Mouse (Mus musculus): ENCODE measurements at regions not wholly inside any gene's neighbourhood (a gene's known extent, or its start where the extent isn't known, plus 50 kb on each side); places are given as distances from the start of the nearest gene placed in this dataset.
A peak's percentile ranks its signal among the peaks of the same experiment; 100 is the strongest.

DNA sequence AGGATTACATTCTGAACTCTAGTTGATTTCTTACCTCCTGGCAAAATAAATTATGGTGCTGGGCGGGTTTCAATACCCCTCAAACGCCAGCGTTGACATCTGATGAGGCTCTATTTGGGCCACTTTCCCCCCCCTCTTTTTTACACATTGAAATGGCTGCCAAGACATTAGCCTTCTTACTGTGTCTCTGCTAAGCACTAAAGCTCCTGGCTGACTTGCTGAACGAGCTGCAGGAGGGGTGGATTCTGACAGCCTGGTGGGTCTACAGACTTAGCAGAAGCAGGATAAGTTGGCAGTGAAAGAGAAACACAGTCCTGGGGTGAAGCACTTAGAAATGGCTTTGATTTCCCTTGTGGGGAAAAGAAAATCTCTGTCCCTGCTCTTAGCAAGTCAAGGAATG is 172.9 kb downstream of the Dmrt2 start:
- H3K27me3 ChIP-seq (ENCODE audit: control insufficient read depth, insufficient read depth, low read length): no peaks in the 10 kb centered on the region
- no peak overlapping the region for H3K9ac ChIP-seq (replicated peaks; ENCODE audit: low read length)
- no peaks in the 10 kb centered on the region for H3K4me1 ChIP-seq (ENCODE audit: control insufficient read depth, insufficient read depth, low read length)
- WGBS: 57% methylated on average over 4 of the region's 4 CpGs
- no peak overlapping the region for H3K4me2 ChIP-seq (ENCODE audit: low read depth, low read length)
- H3K36me3 ChIP-seq (replicated peaks; ENCODE audit: control insufficient read depth, insufficient read depth, low read depth, low read length): no peaks in the 10 kb centered on the region
- no peak for DNase-seq (ENCODE audit: low spot score)
- ATAC-seq (replicated peaks; ENCODE audit: insufficient number of reproducible peaks, low FRiP score, low TSS enrichment, low read depth): no peak
- no peak overlapping the region for H3K27ac ChIP-seq (replicated peaks; ENCODE audit: low read depth, low read length)
- H3K4me3 ChIP-seq (ENCODE audit: low read depth, low read length): no peak overlapping the region
- no peaks in the 10 kb centered on the region for H3K9me3 ChIP-seq (replicated peaks; ENCODE audit: control insufficient read depth, low read length)

DNA sequence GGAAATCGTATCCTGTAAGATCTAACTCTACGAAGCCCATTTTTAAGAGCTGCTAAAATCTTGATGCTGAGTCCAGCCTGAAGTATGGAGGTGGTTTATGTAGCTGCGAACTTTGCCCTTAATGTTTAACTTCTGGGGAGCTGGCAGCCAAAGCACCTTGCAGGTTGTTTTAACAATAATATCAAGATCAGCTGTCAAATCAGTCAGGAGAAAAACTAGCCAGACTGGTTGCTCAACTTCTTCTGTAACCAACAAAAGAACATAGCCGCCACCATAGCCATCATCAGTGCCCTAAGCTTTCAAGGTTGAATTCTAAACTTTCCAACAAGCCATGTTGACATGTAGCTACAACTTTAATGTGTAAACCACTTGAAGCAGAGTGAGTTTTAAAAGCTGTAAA is 184.1 kb downstream of the Dmrt2 start:
- H3K36me3 ChIP-seq (replicated peaks; ENCODE audit: control insufficient read depth, insufficient read depth, low read depth, low read length): no peaks in the 10 kb centered on the region
- no peaks in the 10 kb centered on the region for H3K4me1 ChIP-seq (ENCODE audit: control insufficient read depth, insufficient read depth, low read length)
- ATAC-seq (replicated peaks; ENCODE audit: insufficient number of reproducible peaks, low FRiP score, low TSS enrichment, low read depth): no peak
- H3K27ac ChIP-seq (replicated peaks; ENCODE audit: low read depth, low read length): no peak overlapping the region
- H3K9me3 ChIP-seq (replicated peaks; ENCODE audit: control insufficient read depth, low read length): no peaks in the 10 kb centered on the region
- H3K27me3 ChIP-seq (ENCODE audit: control insufficient read depth, insufficient read depth, low read length): no peaks in the 10 kb centered on the region
- WGBS: 52% methylated on average over 4 of the region's 4 CpGs
- H3K4me3 ChIP-seq (ENCODE audit: low read depth, low read length): no peak overlapping the region
- DNase-seq (ENCODE audit: low spot score): peak; percentile 59
- H3K4me2 ChIP-seq (ENCODE audit: low read depth, low read length): no peak overlapping the region
- no peak overlapping the region for H3K9ac ChIP-seq (replicated peaks; ENCODE audit: low read length)

DNA sequence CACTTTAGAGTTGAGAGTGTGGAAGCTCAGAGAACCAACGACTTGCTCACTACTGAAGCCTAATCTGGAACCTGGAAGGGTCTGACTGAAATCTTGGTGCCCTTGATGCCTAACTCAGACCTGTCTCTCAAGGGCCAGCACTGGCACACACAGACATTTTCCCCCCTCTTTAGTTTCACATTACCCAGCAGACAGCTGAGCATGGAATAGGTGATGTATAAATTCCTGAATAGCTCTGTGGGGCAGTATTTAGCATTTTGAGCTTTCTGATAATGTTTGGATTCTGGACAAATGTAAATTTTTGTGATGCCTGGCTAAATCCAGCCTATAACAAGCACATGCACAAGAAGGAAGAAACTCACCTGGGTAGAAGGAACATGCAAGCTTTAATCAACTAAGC is 191.1 kb downstream of the Dmrt2 start:
- WGBS: 74% methylated on average over 1 of the region's 1 CpGs
- Histone ChIP-seq H3K36me3 (replicated peaks; ENCODE audit: control insufficient read depth, insufficient read depth, low read depth, low read length) (no peaks in the 10 kb centered on the region), H3K9me3 (replicated peaks; ENCODE audit: control insufficient read depth, low read length) (no peaks in the 10 kb centered on the region), H3K27ac (replicated peaks; ENCODE audit: low read depth, low read length) (no peak overlapping the region), H3K4me3 (ENCODE audit: low read depth, low read length) (no peak overlapping the region), H3K27me3 (ENCODE audit: control insufficient read depth, insufficient read depth, low read length) (no peaks in the 10 kb centered on the region), H3K4me2 (ENCODE audit: low read depth, low read length) (no peak overlapping the region), H3K4me1 (ENCODE audit: control insufficient read depth, insufficient read depth, low read length) (no peaks in the 10 kb centered on the region), H3K9ac (replicated peaks; ENCODE audit: low read length) (no peak overlapping the region)
- DNase-seq (ENCODE audit: low spot score) (no peak), ATAC-seq (replicated peaks; ENCODE audit: insufficient number of reproducible peaks, low FRiP score, low TSS enrichment, low read depth) (no peak)

DNA sequence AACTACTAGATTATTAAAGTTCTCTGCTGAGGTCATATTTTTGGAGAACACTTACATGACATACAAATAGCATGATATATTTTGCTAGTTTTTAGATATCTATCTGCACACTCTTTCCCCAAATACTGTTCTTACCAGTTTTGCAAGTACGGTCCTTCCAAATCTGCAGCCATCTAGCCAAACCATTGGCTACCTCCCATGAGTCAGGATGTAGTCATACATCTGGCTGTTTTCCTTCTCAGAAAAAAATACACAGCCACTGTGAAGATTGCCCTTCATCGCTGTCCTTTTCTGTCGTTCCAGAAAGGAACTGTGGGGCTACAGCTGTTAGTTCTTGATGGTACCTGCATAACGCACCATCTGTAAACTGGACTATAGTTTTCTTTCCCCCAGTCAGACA is 234.5 kb downstream of the Dmrt2 start:
- Histone ChIP-seq H3K4me3 (ENCODE audit: low read depth, low read length) (no peak overlapping the region), H3K9ac (replicated peaks; ENCODE audit: low read length) (no peak overlapping the region), H3K27ac (replicated peaks; ENCODE audit: low read depth, low read length) (no peak overlapping the region), H3K4me1 (ENCODE audit: control insufficient read depth, insufficient read depth, low read length) (no peaks in the 10 kb centered on the region), H3K27me3 (ENCODE audit: control insufficient read depth, insufficient read depth, low read length) (no peaks in the 10 kb centered on the region), H3K36me3 (replicated peaks; ENCODE audit: control insufficient read depth, insufficient read depth, low read depth, low read length) (no peaks in the 10 kb centered on the region), H3K4me2 (ENCODE audit: low read depth, low read length) (no peak overlapping the region), H3K9me3 (replicated peaks; ENCODE audit: control insufficient read depth, low read length) (no peaks in the 10 kb centered on the region)
- DNase-seq (ENCODE audit: low spot score) (no peak), ATAC-seq (replicated peaks; ENCODE audit: insufficient number of reproducible peaks, low FRiP score, low TSS enrichment, low read depth) (no peak)
- 94% methylated on average over 4 of the region's 4 CpGs for WGBS

DNA sequence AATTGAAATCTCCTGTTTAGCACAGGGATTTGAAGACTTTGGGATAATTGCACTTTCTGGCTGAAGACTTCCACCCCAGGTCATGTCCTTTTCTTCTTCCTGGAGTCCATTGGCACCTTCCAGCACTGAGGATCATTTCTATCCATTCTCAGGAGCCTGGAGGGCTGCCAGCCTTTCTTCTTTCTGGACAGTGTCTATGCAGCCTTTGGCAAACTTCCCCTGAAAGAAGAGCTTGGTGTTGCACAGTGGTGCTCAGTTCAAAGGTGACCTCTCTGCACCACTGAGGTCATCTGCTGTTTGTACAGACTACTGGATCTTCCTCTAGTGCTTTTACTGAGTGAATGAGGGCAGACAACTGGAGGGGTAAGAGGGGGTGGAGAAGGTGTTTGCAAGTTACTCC is 249.8 kb downstream of the Dmrt2 start:
- DNase-seq (ENCODE audit: low spot score) (no peak), ATAC-seq (replicated peaks; ENCODE audit: insufficient number of reproducible peaks, low FRiP score, low TSS enrichment, low read depth) (no peak)
- no peak overlapping the region for H3K4me3 ChIP-seq (ENCODE audit: low read depth, low read length)
- H3K36me3 ChIP-seq (replicated peaks; ENCODE audit: control insufficient read depth, insufficient read depth, low read depth, low read length): no peaks in the 10 kb centered on the region
- no peaks in the 10 kb centered on the region for H3K9me3 ChIP-seq (replicated peaks; ENCODE audit: control insufficient read depth, low read length)
- no peak overlapping the region for H3K9ac ChIP-seq (replicated peaks; ENCODE audit: low read length)
- no peaks in the 10 kb centered on the region for H3K27me3 ChIP-seq (ENCODE audit: control insufficient read depth, insufficient read depth, low read length)
- H3K27ac ChIP-seq (replicated peaks; ENCODE audit: low read depth, low read length): no peak overlapping the region
- no peak overlapping the region for H3K4me2 ChIP-seq (ENCODE audit: low read depth, low read length)
- H3K4me1 ChIP-seq (ENCODE audit: control insufficient read depth, insufficient read depth, low read length): no peaks in the 10 kb centered on the region

DNA sequence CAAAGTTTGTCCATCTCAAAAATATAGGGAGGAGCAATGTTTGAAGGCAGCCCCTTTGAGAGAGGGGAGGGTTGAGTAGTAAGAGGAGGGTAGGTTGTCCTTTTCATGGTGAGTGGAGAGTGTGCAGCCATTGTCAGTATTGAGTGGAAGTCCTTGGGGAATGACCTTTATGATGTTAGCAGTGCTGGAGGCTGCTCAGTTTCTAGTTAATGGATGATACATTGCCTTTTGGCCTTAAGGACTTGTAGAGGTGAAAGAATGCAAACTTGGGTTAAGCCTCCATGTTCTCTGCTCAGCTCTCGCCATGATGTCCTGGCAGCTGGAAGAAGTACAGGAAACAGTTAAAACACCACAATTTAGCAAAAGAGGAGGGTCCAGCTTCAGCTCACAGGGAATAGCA is 250.6 kb downstream of the Dmrt2 start:
- no peak overlapping the region for H3K27ac ChIP-seq (replicated peaks; ENCODE audit: low read depth, low read length)
- no peak overlapping the region for H3K4me3 ChIP-seq (ENCODE audit: low read depth, low read length)
- ATAC-seq (replicated peaks; ENCODE audit: insufficient number of reproducible peaks, low FRiP score, low TSS enrichment, low read depth): no peak
- no peaks in the 10 kb centered on the region for H3K36me3 ChIP-seq (replicated peaks; ENCODE audit: control insufficient read depth, insufficient read depth, low read depth, low read length)
- no peaks in the 10 kb centered on the region for H3K4me1 ChIP-seq (ENCODE audit: control insufficient read depth, insufficient read depth, low read length)
- no peak overlapping the region for H3K9ac ChIP-seq (replicated peaks; ENCODE audit: low read length)
- no peak for DNase-seq (ENCODE audit: low spot score)
- no peak overlapping the region for H3K4me2 ChIP-seq (ENCODE audit: low read depth, low read length)
- 82% methylated on average over 1 of the region's 1 CpGs for WGBS
- no peaks in the 10 kb centered on the region for H3K9me3 ChIP-seq (replicated peaks; ENCODE audit: control insufficient read depth, low read length)
- H3K27me3 ChIP-seq (ENCODE audit: control insufficient read depth, insufficient read depth, low read length): no peaks in the 10 kb centered on the region

DNA sequence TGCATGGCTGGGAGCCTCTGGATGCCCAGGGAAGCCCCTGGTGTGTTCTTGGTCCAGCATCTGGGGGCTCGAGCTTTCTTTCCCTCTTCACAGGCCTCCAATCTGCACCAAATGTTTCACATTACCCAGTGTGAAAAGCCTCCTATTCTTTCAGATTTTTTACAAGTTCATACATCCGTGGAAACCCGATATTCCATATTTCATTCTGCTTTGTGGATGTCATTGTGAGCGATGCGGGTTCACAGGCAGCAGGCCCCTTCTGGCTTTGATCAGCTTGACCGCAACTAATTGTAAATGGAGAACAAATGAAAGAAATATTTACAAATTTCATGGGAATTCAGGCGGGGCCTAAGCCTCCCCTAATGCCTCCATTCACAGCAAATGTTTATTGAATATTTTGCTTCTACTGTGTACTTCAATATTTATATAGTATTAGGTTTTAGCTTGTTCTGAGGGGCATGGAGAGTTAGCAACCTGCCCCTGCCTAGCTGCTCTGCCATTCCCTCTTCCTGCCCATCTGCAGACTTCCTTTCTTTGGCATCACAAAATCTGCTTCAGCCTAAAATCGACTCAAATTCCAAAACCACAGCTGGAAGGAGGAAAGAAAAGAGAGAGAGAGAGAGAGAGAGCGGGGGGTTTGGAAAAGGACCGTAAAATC is 251.6 kb downstream of the Dmrt2 start:
- no peak overlapping the region for H3K27ac ChIP-seq (replicated peaks; ENCODE audit: low read depth, low read length)
- peak; percentile 56; the same call in 1 of the 2 replicates for ATAC-seq (replicated peaks; ENCODE audit: insufficient number of reproducible peaks, low FRiP score, low TSS enrichment, low read depth)
- H3K27me3 ChIP-seq (ENCODE audit: control insufficient read depth, insufficient read depth, low read length): no peaks in the 10 kb centered on the region
- H3K9ac ChIP-seq (replicated peaks; ENCODE audit: low read length): no peak overlapping the region
- WGBS: 32% methylated on average over 10 of the region's 10 CpGs
- H3K4me2 ChIP-seq (ENCODE audit: low read depth, low read length): no peak overlapping the region
- H3K4me3 ChIP-seq (ENCODE audit: low read depth, low read length): no peak overlapping the region
- peak; percentile 73 for DNase-seq (ENCODE audit: low spot score)
- no peaks in the 10 kb centered on the region for H3K4me1 ChIP-seq (ENCODE audit: control insufficient read depth, insufficient read depth, low read length)
- no peaks in the 10 kb centered on the region for H3K36me3 ChIP-seq (replicated peaks; ENCODE audit: control insufficient read depth, insufficient read depth, low read depth, low read length)
- H3K9me3 ChIP-seq (replicated peaks; ENCODE audit: control insufficient read depth, low read length): no peaks in the 10 kb centered on the region

DNA sequence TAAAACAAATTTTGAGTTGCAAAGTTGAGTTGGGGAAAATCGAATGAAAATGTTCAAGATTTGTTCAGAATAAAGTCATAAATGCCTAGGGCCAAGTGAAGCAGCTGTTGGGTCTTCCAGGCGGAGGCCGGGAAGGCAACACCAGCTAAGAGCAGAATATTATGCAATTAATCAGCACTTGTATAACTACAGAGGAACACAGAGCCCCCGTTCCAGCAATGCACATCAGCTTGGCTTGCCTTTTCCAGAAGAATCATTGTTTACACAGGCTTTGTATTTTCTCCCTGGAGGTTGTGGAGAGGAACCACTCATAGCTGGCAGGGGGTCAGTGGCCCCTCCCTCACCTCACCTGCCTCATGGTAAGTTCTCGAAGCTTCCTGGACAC is 252.2 kb downstream of the Dmrt2 start:
- no peak overlapping the region for H3K27ac ChIP-seq (replicated peaks; ENCODE audit: low read depth, low read length)
- 50% methylated on average over 5 of the region's 5 CpGs for WGBS
- ATAC-seq (replicated peaks; ENCODE audit: insufficient number of reproducible peaks, low FRiP score, low TSS enrichment, low read depth): no peak

More for the DNA sequence above, 252.2 kb downstream of the Dmrt2 start:
- Histone ChIP-seq H3K9me3 (replicated peaks; ENCODE audit: control insufficient read depth, low read length) (no peaks in the 10 kb centered on the region), H3K36me3 (replicated peaks; ENCODE audit: control insufficient read depth, insufficient read depth, low read depth, low read length) (no peaks in the 10 kb centered on the region), H3K4me1 (ENCODE audit: control insufficient read depth, insufficient read depth, low read length) (no peaks in the 10 kb centered on the region), H3K4me2 (ENCODE audit: low read depth, low read length) (no peak overlapping the region), H3K27me3 (ENCODE audit: control insufficient read depth, insufficient read depth, low read length) (no peaks in the 10 kb centered on the region), H3K9ac (replicated peaks; ENCODE audit: low read length) (no peak overlapping the region), H3K4me3 (ENCODE audit: low read depth, low read length) (no peak overlapping the region)
- DNase-seq (ENCODE audit: low spot score): no peak
